Mouse (Mus musculus) cerebellum, adult 2 months (tissue): Measurements from ENCODE around the gene 1700008O03Rik. TPM values are rescaled to one million over a fixed set of nuclear protein-coding genes. Genes with fewer than 3 reads are reported as not detected.
A peak's percentile ranks its signal among the peaks of the same experiment; 100 is the strongest.

Experiments used
- DNase-seq, 2 experiments: peaks; one replicate each; pipeline ENCODE4 v3.0.0; 2021
- H3K27ac ChIP-seq: fragments of 200-500 bp; 2 replicates; pipeline ENCODE4 v1.5.1; 2012; ENCODE audit warnings: low read length, control low read depth, inconsistent platforms; ENCODE audit not compliant: insufficient read depth
- H3K27me3 ChIP-seq: fragments of 200-500 bp; 2 replicates; pipeline ENCODE4 v1.6.1; 2012; ENCODE audit warnings: inconsistent platforms, mild to moderate bottlenecking, low read length, moderate library complexity; ENCODE audit not compliant: control insufficient read depth, insufficient read depth
- H3K4me1 ChIP-seq: fragments of 200-500 bp; 2 replicates; pipeline ENCODE4 v1.6.1; 2011; ENCODE audit warnings: low read length; ENCODE audit not compliant: control insufficient read depth, insufficient read depth
- H3K4me3 ChIP-seq: fragments of 200-500 bp; replicated peaks from 2 replicates; pipeline ENCODE3; 2011; ENCODE audit warnings: mild to moderate bottlenecking, low read depth, low read length, control low read depth; ENCODE audit not compliant: insufficient read depth
- CTCF ChIP-seq: fragments of 200-500 bp; IDR thresholded peaks from 2 replicates; pipeline ENCODE4 v1.5.1; 2011; ENCODE audit warnings: low read depth, mild to moderate bottlenecking, control low read depth, low read length, moderate library complexity, borderline replicate concordance; ENCODE audit not compliant: insufficient read depth
- POLR2A ChIP-seq: fragments of 200-500 bp; IDR thresholded peaks from 2 replicates; pipeline ENCODE4 v1.6.1; 2011; ENCODE audit warnings: low read length, control low read depth, borderline replicate concordance; ENCODE audit not compliant: insufficient read depth
- whole genome bisulfite sequencing: fragments of 180-500 bp; shearing (Covaris S2); methylation state at CpG from one replicate; pipeline ENCODE4 v1.1.7; 2018; 5-methylcytosine and 5-hydroxymethylcytosine counted together
- polyA plus RNA-seq: library from polyadenylated mRNA; depleted of rRNA; stranded (reverse); fragments of >200 nt; gene quantifications from 2 replicates; pipeline ENCODE4 v1.2.3, GENCODE M21; 2012

The 1700008O03Rik gene
- polyA plus RNA-seq, 1 experiment = 3.1 TPM

- Histone ChIP-seq H3K27ac (no peak overlapping the region), H3K4me1 (0 out of 2 replicates have a peak, but pooled peaks cover 3% of the 10 kb centered on the region), H3K4me3 (no peak overlapping the region), H3K27me3 (no peaks in the 10 kb centered on the region; the same call in 1 of the 2 replicates)
- DNase-seq = peak in 1 of 2 experiments; percentile 33
- 42% methylated on average over 5 of the region's 5 CpGs for WGBS
- TF ChIP-seq POLR2A = no peak
- TF ChIP-seq CTCF = no peak
Observed at GRCm38 (mm10) chr7:44358012-44358411, 27.6 kb downstream of the 1700008O03Rik start.

GRCm38 (mm10) chr7:44357531-44357930 lies 28.1 kb downstream of the 1700008O03Rik start:
- TF ChIP-seq CTCF = no peak
- TF ChIP-seq POLR2A = no peak
- no peaks in the 10 kb centered on the region; the same call in 1 of the 2 replicates for H3K27me3 ChIP-seq
- 0 out of 2 replicates have a peak, but pooled peaks cover 3% of the 10 kb centered on the region for H3K4me1 ChIP-seq
- WGBS = 43% methylated on average over 10 of the region's 10 CpGs
- no peak overlapping the region for H3K27ac ChIP-seq
- H3K4me3 ChIP-seq = no peak overlapping the region
- DNase-seq = no peak

- no peak for TF ChIP-seq POLR2A
- no peak for TF ChIP-seq CTCF
- 28% methylated on average over 35 of the region's 35 CpGs for WGBS
- Histone ChIP-seq H3K4me3 (no peak overlapping the region), H3K27ac (no peak overlapping the region), H3K27me3 (no peaks in the 10 kb centered on the region; the same call in 1 of the 2 replicates), H3K4me1 (0 out of 2 replicates have a peak, but pooled peaks cover 3% of the 10 kb centered on the region)
- no peak for DNase-seq
Observed at GRCm38 (mm10) chr7:44356590-44357481, 28.8 kb downstream of the 1700008O03Rik start.

- peak in 1 of 2 experiments; percentile 10 for DNase-seq
- TF ChIP-seq CTCF = no peak
- no peak for TF ChIP-seq POLR2A
- peaks cover 4% of the 10 kb centered on the region; the same call in 1 of the 2 replicates for H3K4me1 ChIP-seq
- WGBS = 42% methylated on average over 6 of the region's 6 CpGs
- H3K4me3 ChIP-seq = no peak overlapping the region
- H3K27me3 ChIP-seq = no peaks in the 10 kb centered on the region; the same call in 1 of the 2 replicates
- no peak overlapping the region for H3K27ac ChIP-seq
Observed at GRCm38 (mm10) chr7:44355411-44355810, 30.2 kb downstream of the 1700008O03Rik start.

- Histone ChIP-seq H3K27me3 (no peaks in the 10 kb centered on the region; the same call in 1 of the 2 replicates), H3K27ac (no peak overlapping the region), H3K4me1 (peaks cover 4% of the 10 kb centered on the region; the same call in 1 of the 2 replicates), H3K4me3 (no peak overlapping the region)
- 29% methylated on average over 35 of the region's 35 CpGs for WGBS
- no peak for TF ChIP-seq CTCF
- TF ChIP-seq POLR2A = no peak
- DNase-seq = peak in 1 of 2 experiments; percentile 46
Observed at GRCm38 (mm10) chr7:44353601-44354340, 31.8 kb downstream of the 1700008O03Rik start.

- DNase-seq = peak in 1 of 2 experiments; percentile 54
- WGBS = 53% methylated on average over 71 of the region's 71 CpGs
Observed at GRCm38 (mm10) chr7:44352750-44353600, 32.6 kb downstream of the 1700008O03Rik start.

More at GRCm38 (mm10) chr7:44352750-44353600, 32.6 kb downstream of the 1700008O03Rik start:
- no peak for TF ChIP-seq CTCF
- TF ChIP-seq POLR2A = no peak
- no peaks in the 10 kb centered on the region; the same call in 1 of the 2 replicates for H3K27me3 ChIP-seq
- H3K4me1 ChIP-seq = peaks cover 4% of the 10 kb centered on the region; the same call in 1 of the 2 replicates
- no peak overlapping the region for H3K27ac ChIP-seq
- H3K4me3 ChIP-seq = no peak overlapping the region
